Mouse (Mus musculus): ENCODE measurements at regions not wholly inside any gene's neighbourhood (a gene's known extent, or its start where the extent isn't known, plus 50 kb on each side); places are given as distances from the start of the nearest gene placed in this dataset.

DNA sequence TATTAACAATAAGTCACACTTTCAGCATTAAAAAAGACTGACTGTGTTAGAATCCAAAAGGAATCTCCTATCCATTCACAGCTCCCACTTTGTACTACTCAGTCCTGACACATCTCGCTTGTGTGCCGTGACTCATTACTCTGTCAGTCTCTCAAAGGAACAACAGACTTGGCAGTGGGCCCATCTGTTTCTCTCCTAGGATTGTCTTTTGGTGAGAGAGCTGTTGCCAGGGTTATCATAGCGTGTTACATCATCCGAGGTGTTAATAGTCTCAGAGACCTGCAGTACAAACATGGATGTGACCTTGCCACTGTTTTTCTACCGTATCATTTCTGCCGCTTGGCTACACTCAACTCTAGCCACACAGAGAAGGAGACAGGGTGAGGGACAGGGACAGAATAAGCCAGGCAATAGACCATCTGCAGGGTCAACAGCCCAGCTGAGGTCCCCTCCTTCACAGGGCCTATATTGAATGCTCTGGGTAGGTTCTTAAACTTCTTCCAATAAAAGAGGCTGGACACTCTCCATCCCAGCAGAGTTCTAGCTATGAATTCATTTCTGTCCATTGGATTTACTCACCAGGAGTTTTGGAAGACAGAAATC is 227.2 kb upstream of the Prdm1 start:
- TF ChIP-seq JUND (conservative IDR thresholded peaks at IDR 0.05; ENCODE audit: low read depth, low read length) (no peak), NRF1 (IDR thresholded peaks at IDR 0.05; ENCODE audit: low read depth, low read length) (no peak), ZKSCAN1 (IDR thresholded peaks at IDR 0.05; ENCODE audit: borderline replicate concordance, low read depth, low read length) (no peak), HCFC1 (IDR thresholded peaks at IDR 0.05; ENCODE audit: low read depth, low read length) (no peak), USF1 (IDR thresholded peaks at IDR 0.05; ENCODE audit: low read depth, low read length) (no peak), IRF4 (IDR thresholded peaks at IDR 0.05; ENCODE audit: low read depth, low read length) (no peak), SMC3 (IDR thresholded peaks at IDR 0.05; ENCODE audit: low read depth, low read length) (no peak), CHD2 (IDR thresholded peaks at IDR 0.05; ENCODE audit: low read length) (no peak)
- H3K9me3 ChIP-seq (replicated peaks; ENCODE audit: low read length): no peaks in the 10 kb centered on the region
- peaks cover 2% of the 10 kb centered on the region for H3K27me3 ChIP-seq (replicated peaks)
- no peak overlapping the region for H3K4me3 ChIP-seq (replicated peaks in 1 of 3; ENCODE audit: low read depth in 2 of 3, low read length in 2 of 3, poor library complexity in 1 of 3)
- H3K4me1 ChIP-seq (ENCODE audit: control insufficient read depth in 1 of 2, insufficient read depth in 2 of 2): no peaks in the 10 kb centered on the region
- dilution Hi-C loops (cut with MboI; ENCODE audit: extremely low pct_ligation_motif_present, extremely low pct_unique_long_range_greater_than_20kb, low sequenced_read_pairs) (no loop called here), in situ Hi-C loops (cut with MboI; ENCODE audit: low pct_ligation_motif_present, low pct_unique_long_range_greater_than_20kb, low sequenced_read_pairs) (loop anchor here (10.0 to 25.0 kb wide), 2 partner anchors 257 to 301 kb away; no protein-coding TSS in a partner anchor)
- no peak overlapping the region for H3K4me2 ChIP-seq (ENCODE audit: insufficient read depth, low read depth, poor library complexity, severe bottlenecking)
- no peak overlapping the region for H3K27ac ChIP-seq (ENCODE audit: insufficient read depth, low read depth)
- DNase-seq (ENCODE audit: extremely low read depth): no peak
- H3K36me3 ChIP-seq (replicated peaks in 1 of 2; ENCODE audit: control insufficient read depth in 1 of 2, insufficient read depth in 1 of 2, low read length in 1 of 2): no peaks in the 10 kb centered on the region
- no peak overlapping the region for H3K9ac ChIP-seq (ENCODE audit: insufficient read depth, low read depth)
- H3K79me2 ChIP-seq (replicated peaks; ENCODE audit: control insufficient read depth, extremely low read depth, insufficient read depth, poor library complexity, severe bottlenecking): no peaks in the 10 kb centered on the region

DNA sequence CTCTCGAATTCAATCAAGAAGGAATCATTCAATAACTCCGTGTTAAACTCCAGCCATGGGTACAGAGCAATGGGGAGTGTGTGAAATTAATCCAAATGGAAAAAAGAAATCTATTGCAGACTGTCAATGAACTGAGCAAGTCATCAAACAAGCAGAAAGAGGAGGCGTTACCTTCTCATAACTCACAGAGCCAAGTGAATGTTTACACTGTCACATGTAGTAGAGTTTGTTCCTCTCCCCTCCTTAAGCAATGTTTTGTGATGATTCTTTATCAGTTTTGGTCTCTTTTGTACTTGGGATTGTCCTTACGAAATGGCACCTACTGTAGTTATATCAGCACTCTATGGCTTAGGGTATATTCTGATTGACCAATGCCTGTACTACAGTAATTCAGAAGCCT is 226.6 kb upstream of the Prdm1 start:
- H3K4me3 ChIP-seq (replicated peaks in 1 of 3; ENCODE audit: low read depth in 2 of 3, low read length in 2 of 3, poor library complexity in 1 of 3): no peak overlapping the region
- peaks cover 2% of the 10 kb centered on the region for H3K27me3 ChIP-seq (replicated peaks)
- DNase-seq (ENCODE audit: extremely low read depth): no peak
- no peak overlapping the region for H3K4me2 ChIP-seq (ENCODE audit: insufficient read depth, low read depth, poor library complexity, severe bottlenecking)
- no peaks in the 10 kb centered on the region for H3K9me3 ChIP-seq (replicated peaks; ENCODE audit: low read length)
- H3K9ac ChIP-seq (ENCODE audit: insufficient read depth, low read depth): no peak overlapping the region
- no peak for TF ChIP-seq ZKSCAN1 (IDR thresholded peaks at IDR 0.05; ENCODE audit: borderline replicate concordance, low read depth, low read length)
- TF ChIP-seq POLR2A (IDR thresholded peaks at IDR 0.05; ENCODE audit: low read depth, low read length): no peak
- TF ChIP-seq SIN3A (IDR thresholded peaks at IDR 0.05; ENCODE audit: low read length): no peak
- TF ChIP-seq TCF12 (IDR thresholded peaks at IDR 0.05; ENCODE audit: low read depth, low read length): no peak
- TF ChIP-seq USF2 (conservative IDR thresholded peaks at IDR 0.05; ENCODE audit: low read depth, low read length): no peak
- TF ChIP-seq IRF4 (IDR thresholded peaks at IDR 0.05; ENCODE audit: low read depth, low read length): no peak
- no peak for TF ChIP-seq CTCF (conservative IDR thresholded peaks at IDR 0.05 in 1 of 2, IDR thresholded peaks at IDR 0.05 in 1 of 2; ENCODE audit: low read depth in 2 of 2, low read length in 2 of 2)
- no peak for TF ChIP-seq SMC3 (IDR thresholded peaks at IDR 0.05; ENCODE audit: low read depth, low read length)
- no peak for TF ChIP-seq EP300 (IDR thresholded peaks at IDR 0.05; ENCODE audit: low read length)
- TF ChIP-seq MAFK (IDR thresholded peaks at IDR 0.05; ENCODE audit: insufficient replicate concordance, low read length): no peak
- TF ChIP-seq ZNF384 (IDR thresholded peaks at IDR 0.05; ENCODE audit: low read depth, low read length): no peak
- TF ChIP-seq MYC (IDR thresholded peaks at IDR 0.05; ENCODE audit: low read depth, low read length): no peak
- no peaks in the 10 kb centered on the region for H3K79me2 ChIP-seq (replicated peaks; ENCODE audit: control insufficient read depth, extremely low read depth, insufficient read depth, poor library complexity, severe bottlenecking)
- no peaks in the 10 kb centered on the region for H3K36me3 ChIP-seq (replicated peaks in 1 of 2; ENCODE audit: control insufficient read depth in 1 of 2, insufficient read depth in 1 of 2, low read length in 1 of 2)
- H3K4me1 ChIP-seq (ENCODE audit: control insufficient read depth in 1 of 2, insufficient read depth in 2 of 2): no peaks in the 10 kb centered on the region
- in situ Hi-C loops (cut with MboI; ENCODE audit: low pct_ligation_motif_present, low pct_unique_long_range_greater_than_20kb, low sequenced_read_pairs) (loop anchor here (10.0 to 25.0 kb wide), 2 partner anchors 257 to 300 kb away; no protein-coding TSS in a partner anchor), dilution Hi-C loops (cut with MboI; ENCODE audit: extremely low pct_ligation_motif_present, extremely low pct_unique_long_range_greater_than_20kb, low sequenced_read_pairs) (no loop called here)
- no peak overlapping the region for H3K27ac ChIP-seq (ENCODE audit: insufficient read depth, low read depth)

Data from CH12.LX (cell line).